Mouse (Mus musculus) spleen, adult 10 weeks (tissue): ENCODE data around the gene Stk35. TPM values are rescaled to one million over a fixed set of nuclear protein-coding genes. Genes with fewer than 3 reads are reported as not detected.

ENCODE experiments used
- polyA plus RNA-seq: library from polyadenylated mRNA; stranded (reverse); fragments of 350-450 nt; fragmentation: Illumina TruSeq; extraction: RNeasy Lipid Tissue Mini Kit (QIAGEN cat#74804); gene quantifications from one replicate; pipeline ENCODE4 v1.2.3, GENCODE M21; 2015; ENCODE audit warnings: low replicate concordance; ENCODE audit not compliant: insufficient read depth

The Stk35 gene
- polyA plus RNA-seq: 10.4 TPM

GRCm38 (mm10) chr2:129800271-129800903 lies at the start of gene Stk35:
Stk35 (plus strand) TSS chr2:129800517.

Other genes with a start within 250 kb of the Stk35 start
- 183 TPM for gene Sirpa, start 207.7 kb upstream of the Stk35 start, polyA plus RNA-seq
- gene Pdyn, start 100.7 kb upstream of the Stk35 start, polyA plus RNA-seq: not detected
- gene Tgm3, start 211.8 kb downstream of the Stk35 start, polyA plus RNA-seq: 0.06 TPM